Mouse (Mus musculus) intestine, embryonic 14.5 days (tissue): Measurements from ENCODE around the gene Gpr183. TPM values are rescaled to one million over a fixed set of nuclear protein-coding genes. Genes with fewer than 3 reads are reported as not detected.

ENCODE experiments used
- ATAC-seq: fragments of 200-750 bp; cut with Nextera tagmentation; replicated peaks from 2 replicates; pipeline ENCODE4 v1.8.0; 2017; ENCODE audit warnings: low read depth, moderate number of reproducible peaks, moderate TSS enrichment, moderate library complexity; ENCODE audit not compliant: low FRiP score, low TSS enrichment
- DNase-seq: peaks from one replicate; pipeline ENCODE4 v3.0.0-alpha.2; 2018; ENCODE audit warnings: low spot score
- H3K27ac ChIP-seq: fragments of 300-500 bp; sonication (generic); 2 replicates; pipeline ENCODE4 v1.5.1; 2014; ENCODE audit warnings: low read depth, mild to moderate bottlenecking, control low read depth
- H3K27me3 ChIP-seq: fragments of 300-500 bp; sonication (generic); replicated peaks from 2 replicates; pipeline ENCODE4 v1.6.1; 2014; ENCODE audit warnings: low read length, control low read depth; ENCODE audit not compliant: control insufficient read depth, insufficient read depth
- H3K36me3 ChIP-seq: fragments of 300-500 bp; sonication (generic); 2 replicates; pipeline ENCODE4 v1.6.1; 2014; ENCODE audit warnings: low read length, control low read depth; ENCODE audit not compliant: control insufficient read depth, insufficient read depth
- H3K4me1 ChIP-seq: fragments of 300-500 bp; sonication (generic); replicated peaks from 2 replicates; pipeline ENCODE4 v1.6.1; 2014; ENCODE audit warnings: low read length, control low read depth, mixed read lengths; ENCODE audit not compliant: control insufficient read depth, insufficient read depth
- H3K4me2 ChIP-seq: fragments of 300-500 bp; sonication (generic); 2 replicates; pipeline ENCODE4 v1.6.1; 2014; ENCODE audit warnings: low read length
- H3K4me3 ChIP-seq: fragments of 300-500 bp; sonication (generic); 2 replicates; pipeline ENCODE4 v1.5.1; 2014; ENCODE audit warnings: low read depth, low read length, control low read depth, mixed read lengths
- H3K9ac ChIP-seq: fragments of 300-500 bp; sonication (generic); 2 replicates; pipeline ENCODE4 v1.6.1; 2014; ENCODE audit warnings: mild to moderate bottlenecking, low read length
- H3K9me3 ChIP-seq: fragments of 300-500 bp; sonication (generic); 2 replicates; pipeline ENCODE4 v1.6.1; 2016; ENCODE audit warnings: low read length, control low read depth; ENCODE audit not compliant: control insufficient read depth
- WGBS: fragments of 180-500 bp; shearing (Covaris S2); extraction: QIAGEN DNeasy Blood & Tissue Kit; methylation state at CpG from one replicate; pipeline ENCODE4 v1.1.7; 2014; 5-methylcytosine and 5-hydroxymethylcytosine counted together
- polyA plus RNA-seq: library from polyadenylated mRNA; unstranded; fragments of >200 nt; fragmentation: Nextera tagmentation; extraction: Ambion mirVana; gene quantifications from 2 replicates; pipeline ENCODE4 v1.2.1, GENCODE M21; 2014

Gene Gpr183
- polyA plus RNA-seq, 1 experiment from 2014 or later, result 3.4 TPM

GRCm38 (mm10) chr14:122002224-122002623 lies 37.2 kb upstream of the Gpr183 start:
- WGBS, result 91% methylated on average over 7 of the region's 7 CpGs
- peaks cover 5% of the 10 kb centered on the region for H3K36me3 ChIP-seq
- H3K4me2 ChIP-seq, result no peak overlapping the region
- no peaks in the 10 kb centered on the region for H3K9me3 ChIP-seq
- H3K27me3 ChIP-seq, result no peaks in the 10 kb centered on the region
- H3K4me3 ChIP-seq, result no peak overlapping the region
- no peak overlapping the region for H3K27ac ChIP-seq
- no peaks in the 10 kb centered on the region for H3K4me1 ChIP-seq
- no peak overlapping the region for H3K9ac ChIP-seq
- no peak for ATAC-seq
- no peak for DNase-seq

GRCm38 (mm10) chr14:122000346-122001105 lies 35.5 kb upstream of the Gpr183 start:
- Histone ChIP-seq H3K27ac (no peak overlapping the region), H3K9me3 (no peaks in the 10 kb centered on the region), H3K36me3 (peaks cover 14% of the 10 kb centered on the region), H3K4me1 (no peaks in the 10 kb centered on the region), H3K9ac (no peak overlapping the region), H3K4me3 (no peak overlapping the region), H3K4me2 (no peak overlapping the region), H3K27me3 (no peaks in the 10 kb centered on the region)
- no peak for ATAC-seq
- WGBS, result 93% methylated on average over 17 of the region's 17 CpGs
- DNase-seq, result no peak

DNA sequence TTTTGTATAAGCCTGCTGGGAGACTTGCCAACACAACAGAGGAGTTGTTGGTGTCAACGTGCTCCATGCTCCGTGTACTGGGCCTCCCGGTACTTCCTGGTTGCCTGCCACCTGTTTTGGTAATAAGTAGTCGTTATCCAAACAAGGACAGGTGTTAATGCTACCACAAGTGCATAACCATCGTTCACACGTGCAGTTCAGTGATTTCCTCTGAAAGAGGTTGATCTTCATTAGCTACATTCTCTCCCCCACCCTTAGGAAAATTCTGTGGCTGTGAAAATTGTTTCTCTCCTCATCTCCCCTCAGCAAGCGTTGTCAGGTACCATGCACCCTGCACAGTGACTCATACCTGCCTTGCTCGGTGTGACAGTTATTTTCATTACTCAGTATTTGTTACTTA lies 34.5 kb upstream of the Gpr183 start:
- ATAC-seq (no peak), DNase-seq (no peak)
- no peak overlapping the region for H3K9ac ChIP-seq
- no peak overlapping the region for H3K4me2 ChIP-seq
- 83% methylated on average over 8 of the region's 8 CpGs for WGBS
- H3K4me1 ChIP-seq, result no peaks in the 10 kb centered on the region
- no peaks in the 10 kb centered on the region for H3K9me3 ChIP-seq
- H3K4me3 ChIP-seq, result no peak overlapping the region
- H3K27me3 ChIP-seq, result no peaks in the 10 kb centered on the region
- no peak overlapping the region for H3K27ac ChIP-seq
- peaks cover 24% of the 10 kb centered on the region for H3K36me3 ChIP-seq

- Histone ChIP-seq H3K9ac (no peak overlapping the region), H3K27ac (no peak overlapping the region), H3K27me3 (no peaks in the 10 kb centered on the region), H3K9me3 (no peaks in the 10 kb centered on the region), H3K4me1 (no peaks in the 10 kb centered on the region), H3K36me3 (peaks cover 30% of the 10 kb centered on the region), H3K4me3 (no peak overlapping the region), H3K4me2 (no peak overlapping the region)
- 83% methylated on average over 8 of the region's 8 CpGs for WGBS
- DNase-seq (peak; percentile 53), ATAC-seq (no peak)
These were observed 31.8 kb upstream of the Gpr183 start for GRCm38 (mm10) chr14:121996786-121997185.

DNA sequence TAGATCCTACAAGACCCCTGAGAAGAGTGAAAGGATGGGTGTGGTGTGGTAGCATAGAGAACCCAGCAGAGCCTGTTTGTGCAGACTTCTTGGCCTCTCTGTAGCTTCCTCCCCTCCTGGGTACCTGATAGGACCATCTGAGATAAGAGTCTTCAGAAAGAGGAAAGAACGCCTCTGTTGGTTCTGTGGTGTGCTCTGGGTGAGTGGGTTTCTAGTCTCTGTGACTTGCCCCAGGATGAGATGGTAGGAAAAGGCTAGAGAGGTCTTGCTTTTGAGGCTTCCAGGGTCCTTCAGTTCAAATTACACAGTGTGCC lies 30.5 kb upstream of the Gpr183 start:
- Histone ChIP-seq H3K27ac (no peak overlapping the region), H3K4me2 (no peak overlapping the region), H3K9me3 (no peaks in the 10 kb centered on the region), H3K9ac (no peak overlapping the region), H3K36me3 (peaks cover 30% of the 10 kb centered on the region), H3K4me3 (no peak overlapping the region), H3K27me3 (no peaks in the 10 kb centered on the region), H3K4me1 (no peaks in the 10 kb centered on the region)
- DNase-seq (peak; percentile 28), ATAC-seq (no peak)
- WGBS, result 84% methylated on average over 1 of the region's 1 CpGs

GRCm38 (mm10) chr14:121994846-121995556 lies 30.0 kb upstream of the Gpr183 start:
- DNase-seq, result peak; percentile 31
- 90% methylated on average over 7 of the region's 7 CpGs for WGBS
- no peaks in the 10 kb centered on the region for H3K9me3 ChIP-seq
- no peak overlapping the region for H3K27ac ChIP-seq
- H3K4me3 ChIP-seq, result no peak overlapping the region
- H3K4me2 ChIP-seq, result no peak overlapping the region
- no peak overlapping the region for H3K9ac ChIP-seq
- no peaks in the 10 kb centered on the region for H3K27me3 ChIP-seq
- peaks cover 30% of the 10 kb centered on the region for H3K36me3 ChIP-seq
- ATAC-seq, result no peak
- no peaks in the 10 kb centered on the region for H3K4me1 ChIP-seq

- no peak overlapping the region for H3K9ac ChIP-seq
These were observed 29.2 kb upstream of the Gpr183 start for GRCm38 (mm10) chr14:121994171-121994700.

GRCm38 (mm10) chr14:121993616-121994015 lies 28.6 kb upstream of the Gpr183 start:
- Histone ChIP-seq H3K4me1 (no peaks in the 10 kb centered on the region), H3K9ac (no peak overlapping the region), H3K36me3 (peaks cover 30% of the 10 kb centered on the region), H3K4me3 (no peak overlapping the region), H3K27me3 (no peaks in the 10 kb centered on the region), H3K27ac (no peak overlapping the region), H3K4me2 (no peak overlapping the region), H3K9me3 (no peaks in the 10 kb centered on the region)
- peak; percentile 24 for DNase-seq
- 93% methylated on average over 4 of the region's 4 CpGs for WGBS
- ATAC-seq, result no peak

More at GRCm38 (mm10) chr14:121994171-121994700, 29.2 kb upstream of the Gpr183 start:
- Histone ChIP-seq H3K36me3 (peaks cover 30% of the 10 kb centered on the region), H3K4me1 (no peaks in the 10 kb centered on the region), H3K27me3 (no peaks in the 10 kb centered on the region), H3K27ac (no peak overlapping the region), H3K4me2 (no peak overlapping the region), H3K9me3 (no peaks in the 10 kb centered on the region), H3K4me3 (no peak overlapping the region)
- ATAC-seq, result no peak
- 92% methylated on average over 17 of the region's 17 CpGs for WGBS
- peak; percentile 31 for DNase-seq
